Mouse (Mus musculus): ENCODE results near the gene Prrx1.

Prrx1 gene

GRCm38 (mm10) chr1:163273132-163273531 lies 40.4 kb downstream of the Prrx1 start:
- DNase-seq (ENCODE audit: low spot score in 2 of 2) = no peak

GRCm38 (mm10) chr1:163266853-163267538 lies 46.5 kb downstream of the Prrx1 start:
- no peak for DNase-seq (ENCODE audit: low spot score in 2 of 2)

- no peak for DNase-seq (ENCODE audit: low spot score in 2 of 2)
Measured at GRCm38 (mm10) chr1:163257298-163257697, 56.2 kb downstream of the Prrx1 start.

GRCm38 (mm10) chr1:163255884-163256283 lies 57.6 kb downstream of the Prrx1 start:
- DNase-seq (ENCODE audit: low spot score in 2 of 2) = no peak

- DNase-seq (ENCODE audit: low spot score in 2 of 2) = no peak
Measured at GRCm38 (mm10) chr1:163252796-163253195, 60.7 kb downstream of the Prrx1 start.

GRCm38 (mm10) chr1:163252331-163252730 lies 61.2 kb downstream of the Prrx1 start:
- no peak for DNase-seq (ENCODE audit: low spot score in 2 of 2)

GRCm38 (mm10) chr1:163251766-163252165 lies 61.7 kb downstream of the Prrx1 start:
- DNase-seq (ENCODE audit: low spot score in 2 of 2) = no peak

GRCm38 (mm10) chr1:163238950-163239349 lies 74.6 kb downstream of the Prrx1 start:
- DNase-seq (ENCODE audit: low spot score in 2 of 2) = no peak

- no peak for DNase-seq (ENCODE audit: low spot score in 2 of 2)
Measured at GRCm38 (mm10) chr1:163231230-163231629, 82.3 kb downstream of the Prrx1 start.

GRCm38 (mm10) chr1:163226271-163226670 lies 87.2 kb downstream of the Prrx1 start:
- no peak for DNase-seq (ENCODE audit: low spot score in 2 of 2)

- DNase-seq (ENCODE audit: low spot score in 2 of 2) = no peak
Measured at GRCm38 (mm10) chr1:163221767-163222166, 91.7 kb downstream of the Prrx1 start.

GRCm38 (mm10) chr1:163208919-163209867 lies 104.3 kb downstream of the Prrx1 start:
- DNase-seq (ENCODE audit: low spot score in 2 of 2) = no peak

- no peak for DNase-seq (ENCODE audit: low spot score in 2 of 2)
Measured at GRCm38 (mm10) chr1:163198767-163199166, 114.7 kb downstream of the Prrx1 start.

- DNase-seq (ENCODE audit: low spot score in 2 of 2) = no peak
Measured at GRCm38 (mm10) chr1:163198059-163198458, 115.5 kb downstream of the Prrx1 start.

Measured in urinary bladder, postnatal 36 days (tissue).